Mouse (Mus musculus): ENCODE results near the gene Ptprk. TPM values are rescaled to one million over a fixed set of nuclear protein-coding genes. Genes with fewer than 3 reads are reported as not detected.

The Ptprk gene
- polyA plus RNA-seq, 1 experiment from 2014 or later: 29.4 TPM

DNA sequence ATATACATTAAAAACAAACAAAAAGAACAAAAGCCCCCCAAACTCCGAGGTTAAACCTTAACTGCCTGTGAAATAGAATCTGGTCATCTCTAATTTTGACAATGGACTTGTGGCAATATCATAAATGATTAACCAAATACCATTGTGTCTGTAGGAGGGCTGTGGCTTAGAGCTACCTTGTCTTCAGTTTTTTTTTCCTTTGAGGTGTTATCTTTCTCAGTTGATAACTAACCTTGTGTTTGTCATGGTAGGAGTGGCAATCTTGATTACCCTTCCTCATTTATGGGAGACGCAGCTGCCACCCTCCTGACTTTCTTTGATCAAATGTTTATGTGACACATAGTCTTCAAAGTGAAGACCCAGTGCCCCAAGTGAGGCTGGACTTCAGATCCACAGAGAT lies 24.3 kb downstream of the Ptprk start:
- WGBS: 71% methylated on average over 2 of the region's 2 CpGs
- H3K9ac ChIP-seq (ENCODE audit: low read depth, low read length): no peak overlapping the region
- no peaks in the 10 kb centered on the region for H3K27me3 ChIP-seq (replicated peaks; ENCODE audit: control insufficient read depth, insufficient read depth, low read length)
- H3K36me3 ChIP-seq (ENCODE audit: control insufficient read depth, insufficient read depth, low read length): no peaks in the 10 kb centered on the region
- no peak overlapping the region for H3K27ac ChIP-seq (ENCODE audit: low read depth, low read length)
- H3K4me2 ChIP-seq (ENCODE audit: low read length): no peak overlapping the region
- H3K9me3 ChIP-seq (ENCODE audit: control insufficient read depth, low read length): no peaks in the 10 kb centered on the region
- no peak overlapping the region for H3K4me3 ChIP-seq (ENCODE audit: low read length)
- H3K4me1 ChIP-seq (ENCODE audit: control insufficient read depth, insufficient read depth, low read depth, low read length): no peaks in the 10 kb centered on the region
- ATAC-seq: no peak

GRCm38 (mm10) chr10:28103406-28103906 lies 28.8 kb downstream of the Ptprk start:
- WGBS: over 99% methylated on average over 4 of the region's 4 CpGs
- no peaks in the 10 kb centered on the region for H3K27me3 ChIP-seq (replicated peaks; ENCODE audit: control insufficient read depth, insufficient read depth, low read length)
- no peak overlapping the region for H3K4me2 ChIP-seq (ENCODE audit: low read length)
- no peaks in the 10 kb centered on the region for H3K9me3 ChIP-seq (ENCODE audit: control insufficient read depth, low read length)
- no peak overlapping the region for H3K9ac ChIP-seq (ENCODE audit: low read depth, low read length)
- H3K4me3 ChIP-seq (ENCODE audit: low read length): no peak overlapping the region
- no peak for ATAC-seq
- H3K4me1 ChIP-seq (ENCODE audit: control insufficient read depth, insufficient read depth, low read depth, low read length): no peaks in the 10 kb centered on the region
- no peaks in the 10 kb centered on the region for H3K36me3 ChIP-seq (ENCODE audit: control insufficient read depth, insufficient read depth, low read length)
- no peak overlapping the region for H3K27ac ChIP-seq (ENCODE audit: low read depth, low read length)

DNA sequence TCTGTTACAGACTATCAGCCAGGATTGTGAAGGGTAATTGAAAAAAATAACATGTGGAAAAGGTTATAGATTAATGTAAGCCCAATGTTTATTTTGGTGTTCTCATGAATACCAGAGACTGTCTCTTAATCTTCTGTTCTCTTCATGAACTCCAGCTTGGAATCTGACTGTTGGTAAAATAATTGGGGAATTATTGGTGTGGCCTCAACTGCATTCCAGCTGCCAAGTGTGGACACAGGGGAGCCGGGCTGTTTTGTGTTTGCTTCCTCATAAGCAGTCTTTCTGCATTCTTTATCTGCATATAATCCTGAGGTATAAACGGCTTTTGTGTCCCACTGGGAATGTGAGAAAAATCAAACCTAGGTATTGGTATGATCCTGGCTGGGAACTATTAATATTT lies 29.3 kb downstream of the Ptprk start:
- Histone ChIP-seq H3K36me3 (ENCODE audit: control insufficient read depth, insufficient read depth, low read length) (no peaks in the 10 kb centered on the region), H3K4me3 (ENCODE audit: low read length) (no peak overlapping the region), H3K9me3 (ENCODE audit: control insufficient read depth, low read length) (no peaks in the 10 kb centered on the region), H3K27ac (ENCODE audit: low read depth, low read length) (no peak overlapping the region), H3K9ac (ENCODE audit: low read depth, low read length) (no peak overlapping the region), H3K27me3 (replicated peaks; ENCODE audit: control insufficient read depth, insufficient read depth, low read length) (no peaks in the 10 kb centered on the region), H3K4me1 (ENCODE audit: control insufficient read depth, insufficient read depth, low read depth, low read length) (no peaks in the 10 kb centered on the region), H3K4me2 (ENCODE audit: low read length) (no peak overlapping the region)
- no peak for ATAC-seq
- WGBS: 55% methylated on average over 2 of the region's 2 CpGs

DNA sequence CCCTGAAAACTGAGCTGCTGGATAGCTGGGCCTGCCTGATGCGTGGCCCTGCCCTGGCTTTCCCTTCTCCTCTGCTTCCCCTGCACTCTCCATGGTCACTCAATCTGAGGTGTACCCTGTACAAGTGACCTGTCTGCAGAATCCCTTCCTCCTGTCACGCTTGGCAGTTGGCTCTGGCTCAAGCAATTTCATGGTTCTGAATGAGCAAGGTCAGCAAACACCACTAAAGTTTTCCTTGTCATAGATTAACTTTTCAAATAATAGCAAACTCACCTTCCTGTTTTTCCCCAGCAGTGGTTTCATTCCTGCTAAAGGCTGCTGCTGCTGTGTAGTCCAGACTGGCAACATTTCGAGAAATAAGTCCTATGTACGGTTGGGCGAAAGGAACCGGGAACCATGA lies 30.6 kb downstream of the Ptprk start:
- H3K4me2 ChIP-seq (ENCODE audit: low read length): no peak overlapping the region
- H3K36me3 ChIP-seq (ENCODE audit: control insufficient read depth, insufficient read depth, low read length): no peaks in the 10 kb centered on the region
- no peaks in the 10 kb centered on the region for H3K9me3 ChIP-seq (ENCODE audit: control insufficient read depth, low read length)
- H3K27ac ChIP-seq (ENCODE audit: low read depth, low read length): no peak overlapping the region
- H3K9ac ChIP-seq (ENCODE audit: low read depth, low read length): no peak overlapping the region
- no peaks in the 10 kb centered on the region for H3K4me1 ChIP-seq (ENCODE audit: control insufficient read depth, insufficient read depth, low read depth, low read length)
- no peaks in the 10 kb centered on the region for H3K27me3 ChIP-seq (replicated peaks; ENCODE audit: control insufficient read depth, insufficient read depth, low read length)
- no peak overlapping the region for H3K4me3 ChIP-seq (ENCODE audit: low read length)
- ATAC-seq: no peak
- 81% methylated on average over 6 of the region's 6 CpGs for WGBS

DNA sequence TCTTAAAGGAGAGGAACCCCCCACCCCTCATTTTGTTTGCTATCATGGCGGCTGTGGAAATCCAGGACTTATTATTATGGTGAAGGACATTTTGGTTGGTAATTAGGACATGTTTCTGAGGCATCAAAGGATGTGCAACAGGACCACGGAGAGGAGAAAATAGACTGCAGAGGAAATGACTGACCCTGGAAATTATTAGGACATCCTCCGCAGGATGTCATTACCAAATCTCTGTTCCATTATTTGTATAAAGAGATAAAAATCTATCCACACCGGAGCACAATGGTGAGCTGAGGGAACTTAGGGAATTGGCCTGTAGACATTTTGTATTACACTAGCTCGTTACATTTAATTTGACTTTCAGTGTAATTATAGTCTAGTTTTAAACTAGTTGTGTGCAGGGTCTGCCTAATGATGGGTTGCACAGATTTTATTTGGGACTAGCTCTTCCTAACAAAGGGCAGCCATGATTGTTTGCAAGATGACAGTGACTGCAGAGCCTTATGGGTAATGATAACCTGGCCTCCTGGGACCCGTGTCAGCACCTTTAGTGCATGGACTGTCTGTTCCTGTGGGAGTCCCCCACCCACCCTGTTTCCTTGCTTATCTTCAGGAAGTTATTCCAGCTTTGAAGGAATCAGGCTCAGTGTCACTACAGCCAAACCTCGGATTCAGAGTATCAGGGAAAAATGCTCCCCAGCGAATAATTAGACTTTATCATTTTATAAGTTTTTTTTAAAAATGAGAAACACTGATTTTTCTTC lies 38.4 kb downstream of the Ptprk start:
- Histone ChIP-seq H3K4me1 (ENCODE audit: control insufficient read depth, insufficient read depth, low read depth, low read length) (no peaks in the 10 kb centered on the region), H3K27me3 (replicated peaks; ENCODE audit: control insufficient read depth, insufficient read depth, low read length) (no peaks in the 10 kb centered on the region), H3K9ac (ENCODE audit: low read depth, low read length) (no peak overlapping the region), H3K27ac (ENCODE audit: low read depth, low read length) (no peak overlapping the region), H3K9me3 (ENCODE audit: control insufficient read depth, low read length) (no peaks in the 10 kb centered on the region), H3K36me3 (ENCODE audit: control insufficient read depth, insufficient read depth, low read length) (no peaks in the 10 kb centered on the region), H3K4me2 (ENCODE audit: low read length) (no peak overlapping the region), H3K4me3 (ENCODE audit: low read length) (no peak overlapping the region)
- WGBS: 77% methylated on average over 8 of the region's 8 CpGs
- no peak for ATAC-seq

- H3K4me3 ChIP-seq (ENCODE audit: low read length): no peak overlapping the region
- H3K36me3 ChIP-seq (ENCODE audit: control insufficient read depth, insufficient read depth, low read length): no peaks in the 10 kb centered on the region
- no peak overlapping the region for H3K4me2 ChIP-seq (ENCODE audit: low read length)
- WGBS: 71% methylated on average over 3 of the region's 3 CpGs
- no peak overlapping the region for H3K27ac ChIP-seq (ENCODE audit: low read depth, low read length)
- no peaks in the 10 kb centered on the region for H3K4me1 ChIP-seq (ENCODE audit: control insufficient read depth, insufficient read depth, low read depth, low read length)
- no peak overlapping the region for H3K9ac ChIP-seq (ENCODE audit: low read depth, low read length)
- no peak for ATAC-seq
- H3K27me3 ChIP-seq (replicated peaks; ENCODE audit: control insufficient read depth, insufficient read depth, low read length): no peaks in the 10 kb centered on the region
- no peaks in the 10 kb centered on the region for H3K9me3 ChIP-seq (ENCODE audit: control insufficient read depth, low read length)
Measured at GRCm38 (mm10) chr10:28113879-28114278, 39.3 kb downstream of the Ptprk start.

DNA sequence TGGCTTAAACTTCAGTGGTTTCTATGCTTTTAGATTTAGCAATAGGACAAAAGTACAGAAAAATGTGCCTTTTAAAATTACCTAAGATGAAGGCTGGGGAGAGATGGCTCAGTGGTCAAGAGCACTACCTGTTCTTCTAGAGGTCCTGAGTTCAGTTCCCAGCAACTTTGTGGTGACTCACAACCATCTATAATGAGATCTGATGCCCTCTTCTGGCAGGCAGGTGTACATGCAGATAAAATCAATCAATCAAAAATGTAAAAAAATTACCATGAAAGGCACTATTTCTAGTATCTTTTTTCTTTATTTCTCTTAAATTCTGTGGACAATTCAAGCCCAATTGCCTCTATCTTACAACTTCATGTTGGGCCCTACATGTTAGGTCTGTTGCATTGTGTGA lies 42.4 kb downstream of the Ptprk start:
- Histone ChIP-seq H3K4me1 (ENCODE audit: control insufficient read depth, insufficient read depth, low read depth, low read length) (no peaks in the 10 kb centered on the region), H3K27me3 (replicated peaks; ENCODE audit: control insufficient read depth, insufficient read depth, low read length) (no peaks in the 10 kb centered on the region), H3K36me3 (ENCODE audit: control insufficient read depth, insufficient read depth, low read length) (no peaks in the 10 kb centered on the region), H3K27ac (ENCODE audit: low read depth, low read length) (no peak overlapping the region), H3K4me2 (ENCODE audit: low read length) (no peak overlapping the region), H3K4me3 (ENCODE audit: low read length) (no peak overlapping the region), H3K9ac (ENCODE audit: low read depth, low read length) (no peak overlapping the region), H3K9me3 (ENCODE audit: control insufficient read depth, low read length) (no peaks in the 10 kb centered on the region)
- no peak for ATAC-seq

- no peak overlapping the region for H3K4me2 ChIP-seq (ENCODE audit: low read length)
- WGBS: 96% methylated on average over 6 of the region's 6 CpGs
Measured at GRCm38 (mm10) chr10:28118783-28119365, 44.3 kb downstream of the Ptprk start.

GRCm38 (mm10) chr10:28123881-28124280 lies 49.3 kb downstream of the Ptprk start:
- WGBS: 89% methylated on average over 4 of the region's 4 CpGs
- ATAC-seq: no peak
- Histone ChIP-seq H3K9me3 (ENCODE audit: control insufficient read depth, low read length) (no peaks in the 10 kb centered on the region), H3K36me3 (ENCODE audit: control insufficient read depth, insufficient read depth, low read length) (no peaks in the 10 kb centered on the region), H3K27me3 (replicated peaks; ENCODE audit: control insufficient read depth, insufficient read depth, low read length) (no peaks in the 10 kb centered on the region), H3K4me3 (ENCODE audit: low read length) (no peak overlapping the region), H3K4me2 (ENCODE audit: low read length) (no peak overlapping the region), H3K27ac (ENCODE audit: low read depth, low read length) (no peak overlapping the region), H3K9ac (ENCODE audit: low read depth, low read length) (no peak overlapping the region), H3K4me1 (ENCODE audit: control insufficient read depth, insufficient read depth, low read depth, low read length) (no peaks in the 10 kb centered on the region)

More at GRCm38 (mm10) chr10:28118783-28119365, 44.3 kb downstream of the Ptprk start:
- Histone ChIP-seq H3K36me3 (ENCODE audit: control insufficient read depth, insufficient read depth, low read length) (no peaks in the 10 kb centered on the region), H3K4me3 (ENCODE audit: low read length) (no peak overlapping the region), H3K9ac (ENCODE audit: low read depth, low read length) (no peak overlapping the region), H3K27me3 (replicated peaks; ENCODE audit: control insufficient read depth, insufficient read depth, low read length) (no peaks in the 10 kb centered on the region), H3K4me1 (ENCODE audit: control insufficient read depth, insufficient read depth, low read depth, low read length) (no peaks in the 10 kb centered on the region), H3K27ac (ENCODE audit: low read depth, low read length) (no peak overlapping the region), H3K9me3 (ENCODE audit: control insufficient read depth, low read length) (no peaks in the 10 kb centered on the region)
- ATAC-seq: no peak

Measured in hindbrain, embryonic 16.5 days (tissue).